Comparison of ENCODE assay signal across 9 mouse cellular contexts in the genomic region with DNA sequence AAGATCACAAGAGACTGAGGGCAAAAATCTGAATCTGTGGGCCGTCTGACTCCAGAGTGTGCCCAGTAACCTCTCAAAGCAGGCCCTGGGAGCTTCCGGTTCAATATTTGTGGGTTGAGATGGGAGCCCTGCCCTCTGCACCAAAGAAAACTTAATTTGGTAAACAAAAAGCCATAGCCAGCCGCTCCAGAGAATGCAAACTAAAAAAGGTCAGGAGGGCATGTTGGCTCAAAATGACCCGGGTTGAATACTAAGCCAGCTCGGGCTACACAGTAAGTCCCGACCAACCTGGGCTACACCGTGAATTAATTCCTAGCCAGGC. TPM values are rescaled to one million over a fixed set of nuclear protein-coding genes. Genes with fewer than 3 reads are reported as not detected.
DNase-seq lines count a peak whose midpoint lies in the region; ATAC-seq and TF ChIP-seq lines count a peak whose summit lies in the region.
"Had no signal": no experiment of that assay in that cellular context is flagged by ENCODE, and none has a peak within 500 bp of the region (broad histone marks: within the 10 kb centered on the region; RNA-seq: fewer than 3 reads in every experiment).

No protein-coding gene starts in this region.

- no peaks in the 10 kb centered on the region for H3K27me3 ChIP-seq in embryonic facial prominence, embryonic 14.5 days (replicated peaks; ENCODE audit: control insufficient read depth, insufficient read depth, low read length)
- H3K27me3 ChIP-seq in limb, embryonic 11.5 days (ENCODE audit: control insufficient read depth, insufficient read depth, low read length) = no peaks in the 10 kb centered on the region
- peaks cover 11% of the 10 kb centered on the region for H3K27me3 ChIP-seq in myocyte (ENCODE audit: control insufficient read depth, insufficient read depth, insufficient read length)

- no peak for ATAC-seq in embryonic facial prominence, embryonic 14.5 days (ENCODE audit: low read depth)
- no peak; the same call in 1 of the 2 replicates for ATAC-seq in limb, embryonic 11.5 days (ENCODE audit: insufficient number of reproducible peaks, low FRiP score, low TSS enrichment, low read depth)

- TF ChIP-seq POLR2A in myocyte (IDR thresholded peaks at IDR 0.05; ENCODE audit: insufficient read length, low read depth) = no peak

- 32% methylated on average over 7 of the region's 7 CpGs for WGBS in embryonic facial prominence, embryonic 14.5 days
- 35% methylated on average over 7 of the region's 7 CpGs for WGBS in limb, embryonic 11.5 days

- peak overlapping the region; percentile 81 for H3K9ac ChIP-seq in embryonic facial prominence, embryonic 14.5 days (ENCODE audit: low read depth, low read length)
- peak overlapping the region; percentile 56; the same call in 1 of the 2 replicates for H3K9ac ChIP-seq in limb, embryonic 11.5 days (ENCODE audit: low read length)

- peaks cover 7% of the 10 kb centered on the region; the same call in 1 of the 2 replicates for H3K4me1 ChIP-seq in embryonic facial prominence, embryonic 14.5 days (ENCODE audit: control insufficient read depth, insufficient read depth, low read length)
- H3K4me1 ChIP-seq in limb, embryonic 11.5 days (ENCODE audit: control insufficient read depth, insufficient read depth, low read length) = peaks cover 12% of the 10 kb centered on the region

- peak overlapping the region; percentile 68 for H3K4me2 ChIP-seq in embryonic facial prominence, embryonic 14.5 days (ENCODE audit: low read depth, low read length)
- H3K4me2 ChIP-seq in limb, embryonic 11.5 days (ENCODE audit: low read depth, severe bottlenecking) = peak overlapping the region; percentile 45
- H3K4me2 ChIP-seq in myocyte (ENCODE audit: low read depth) = peak overlapping the region; percentile 98

- H3K9me3 ChIP-seq in embryonic facial prominence, embryonic 14.5 days (ENCODE audit: control insufficient read depth, low read length) = no peaks in the 10 kb centered on the region
- no peaks in the 10 kb centered on the region for H3K9me3 ChIP-seq in limb, embryonic 11.5 days (ENCODE audit: control insufficient read depth, low read length)

- H3K36me3 ChIP-seq in embryonic facial prominence, embryonic 14.5 days (ENCODE audit: control insufficient read depth, insufficient read depth, low read length) = peaks cover 23% of the 10 kb centered on the region
- H3K36me3 ChIP-seq in limb, embryonic 11.5 days (ENCODE audit: control insufficient read depth, insufficient read depth, low read length) = 0 out of 2 replicates have a peak, but pooled peaks cover 3% of the 10 kb centered on the region
- no peaks in the 10 kb centered on the region for H3K36me3 ChIP-seq in myocyte (ENCODE audit: control insufficient read depth, insufficient read depth)

- peak overlapping the region; percentile 94 for H3K27ac ChIP-seq in layer of hippocampus, adult 2 months
- peak overlapping the region; percentile 96 for H3K27ac ChIP-seq in embryonic facial prominence, embryonic 14.5 days (replicated peaks; ENCODE audit: low read depth, low read length)
- H3K27ac ChIP-seq in limb, embryonic 11.5 days (replicated peaks; ENCODE audit: low read depth, low read length) = peak overlapping the region; percentile 86

- peak overlapping the region; percentile 65 for H3ac ChIP-seq in myocyte (ENCODE audit: control insufficient read depth, insufficient read length)

- peak overlapping the region; percentile 83 for H3K4me3 ChIP-seq in layer of hippocampus, adult 2 months
- H3K4me3 ChIP-seq in embryonic facial prominence, embryonic 14.5 days (ENCODE audit: low read depth, low read length) = peak overlapping the region; percentile 68
- peak overlapping the region; percentile 57; the same call in 1 of the 2 replicates for H3K4me3 ChIP-seq in limb, embryonic 11.5 days (ENCODE audit: low read depth, low read length)
- H3K4me3 ChIP-seq in myocyte = peak overlapping the region; percentile 53

- DNase-seq in layer of hippocampus, adult 2 months (ENCODE audit: low spot score in 2 of 2) = no peak
- DNase-seq in layer of hippocampus, postnatal 25 days (ENCODE audit: extremely low spot score in 1 of 2, low spot score in 1 of 2) = no peak
- DNase-seq in embryonic facial prominence, embryonic 14.5 days (ENCODE audit: low spot score) = no peak
- no peak for DNase-seq in limb, embryonic 11.5 days (ENCODE audit: low spot score)
- DNase-seq in embryo, embryonic 10 days (ENCODE audit: low spot score) = no peak
- DNase-seq in layer of hippocampus, adult 9-10 months (ENCODE audit: low spot score) = no peak
- no peak for DNase-seq in gastrocnemius, adult 18-20 months (ENCODE audit: low spot score)

- no peaks in the 10 kb centered on the region for H3K79me2 ChIP-seq in myocyte (ENCODE audit: control insufficient read depth, insufficient read depth)

- TF ChIP-seq CTCF in layer of hippocampus, adult 2 months (conservative IDR thresholded peaks at IDR 0.05) = no peak

TF ChIP-seq in myocyte, 11 proteins besides CTCF, POLR2A, EP300 and RAD21:
- TF ChIP-seq MAX (IDR thresholded peaks at IDR 0.05; ENCODE audit: low read depth) (no peak), POLR2AphosphoS2 (IDR thresholded peaks at IDR 0.05; ENCODE audit: insufficient read length, low read depth) (no peak), TCF12 (IDR thresholded peaks at IDR 0.05; ENCODE audit: insufficient read depth, poor library complexity, severe bottlenecking) (no peak), E2F4 (IDR thresholded peaks at IDR 0.05; ENCODE audit: insufficient read depth) (no peak), MYOD1 (IDR thresholded peaks at IDR 0.05; ENCODE audit: control insufficient read depth in 1 of 3, insufficient read length in 2 of 3, low read depth in 2 of 3) (no peak), SRF (IDR thresholded peaks at IDR 0.05; ENCODE audit: control insufficient read depth, insufficient read length, low read depth) (no peak), TCF3 (IDR thresholded peaks at IDR 0.05; ENCODE audit: insufficient read length, low read depth) (no peak), MYOG (IDR thresholded peaks at IDR 0.05; ENCODE audit: control insufficient read depth in 1 of 3, insufficient read depth in 1 of 3, insufficient read length in 2 of 3, low read depth in 2 of 3) (no peak)

RNA-seq across cellular contexts. Expression of a gene that starts 0.6 kb away (rescaled TPM):
- 10 to 100 TPM; 12.2 to 12.5 TPM for total RNA-seq in layer of hippocampus, adult 2 months (2021)
- total RNA-seq in layer of hippocampus, postnatal 25 days (2021) = 10 to 100 TPM; 12.8 to 13.1 TPM
- polyA plus RNA-seq in embryonic facial prominence, embryonic 14.5 days (2014; fragmentation: Nextera tagmentation; extraction: Ambion mirVana) = 5.4 and 6.4 TPM in 2 replicates
- 3.5 and 3.7 TPM in 2 replicates for polyA plus RNA-seq in limb, embryonic 11.5 days (2014; fragmentation: Nextera tagmentation; extraction: Ambion mirVana)
- polyA plus RNA-seq in myocyte (2012; fragmentation: generic; extraction: Trizol) = 5.0 TPM
- total RNA-seq in gastrocnemius, adult 18-20 months (2021) = 1 to 10 TPM; 8.8 to 8.9 TPM

RNA-seq across cellular contexts. Expression of a gene that starts 10.4 kb away (rescaled TPM):
- total RNA-seq in layer of hippocampus, adult 2 months (2021) = not detected
- not detected for total RNA-seq in layer of hippocampus, postnatal 25 days (2021)
- not detected in 2 replicates for polyA plus RNA-seq in embryonic facial prominence, embryonic 14.5 days (2014; fragmentation: Nextera tagmentation; extraction: Ambion mirVana)
- polyA plus RNA-seq in limb, embryonic 11.5 days (2014; fragmentation: Nextera tagmentation; extraction: Ambion mirVana) = not detected in 2 replicates
- polyA plus RNA-seq in myocyte (2012; fragmentation: generic; extraction: Trizol) = not detected
- not detected for total RNA-seq in gastrocnemius, adult 18-20 months (2021)
- polyA plus RNA-seq: gonadal fat pad, adult 2 months had no signal

RNA-seq across cellular contexts. Expression of a gene that starts 37.3 kb away (rescaled TPM):
- total RNA-seq in layer of hippocampus, adult 2 months (2021) = 10 to 100 TPM; 53.5 to 54.4 TPM
- total RNA-seq in layer of hippocampus, postnatal 25 days (2021) = 10 to 100 TPM; 41.0 to 47.6 TPM
- polyA plus RNA-seq in embryonic facial prominence, embryonic 14.5 days (2014; fragmentation: Nextera tagmentation; extraction: Ambion mirVana) = 37.2 and 39.3 TPM in 2 replicates
- 64.6 and 78.0 TPM in 2 replicates for polyA plus RNA-seq in limb, embryonic 11.5 days (2014; fragmentation: Nextera tagmentation; extraction: Ambion mirVana)
- polyA plus RNA-seq in myocyte (2012; fragmentation: generic; extraction: Trizol) = 29.3 TPM
- total RNA-seq in gastrocnemius, adult 18-20 months (2021) = 1 to 10 TPM; 6.8 to 8.3 TPM

RNA-seq across cellular contexts. Expression of a gene that starts 37.6 kb away (rescaled TPM):
- 100 to 1,000 TPM; 111 to 122 TPM for total RNA-seq in layer of hippocampus, adult 2 months (2021)
- total RNA-seq in layer of hippocampus, postnatal 25 days (2021) = 100 to 1,000 TPM; 115 to 126 TPM
- 103 and 107 TPM in 2 replicates for polyA plus RNA-seq in embryonic facial prominence, embryonic 14.5 days (2014; fragmentation: Nextera tagmentation; extraction: Ambion mirVana)
- 106 and 112 TPM in 2 replicates for polyA plus RNA-seq in limb, embryonic 11.5 days (2014; fragmentation: Nextera tagmentation; extraction: Ambion mirVana)
- 163 TPM for polyA plus RNA-seq in myocyte (2012; fragmentation: generic; extraction: Trizol)
- 100 to 1,000 TPM; 159 to 182 TPM for total RNA-seq in gastrocnemius, adult 18-20 months (2021)

Comparison
In these comparisons a context has a peak if more than half of its experiments do, and no peak if none do; other contexts are left out.
1. H3K4me2 ChIP-seq: peak in every context shown above with its lines; median percentile 98 in myocyte; 68 in embryonic facial prominence, embryonic 14.5 days; 45 in limb, embryonic 11.5 days.
2. RNA of a gene that starts 37.3 kb away (total RNA-seq): 53.5 to 54.4 TPM in layer of hippocampus, adult 2 months and 41.0 to 47.6 TPM in layer of hippocampus, postnatal 25 days; 6.8 to 8.3 TPM in gastrocnemius, adult 18-20 months; every median in the first group is over 4 times any median in the second.
3. Peak in every context shown above with its lines, with median percentiles within 50 percentile points of each other: H3K27ac ChIP-seq and H3K4me3 ChIP-seq.